Mouse (Mus musculus) left cerebral cortex, postnatal 36 days (tissue): ENCODE results near the gene Ddx11. TPM values are rescaled to one million over a fixed set of nuclear protein-coding genes. Genes with fewer than 3 reads are reported as not detected.

Experiments
- DNase-seq, 2 experiments: peaks; one replicate each; pipeline ENCODE4 v3.0.0; 2021 to 2022; ENCODE audit warnings: low spot score in 2 of 2, mixed read lengths in 1 of 2
- intact Hi-C: fragments of 180-260 bp; cut with DNase I; formaldehyde crosslinking; loops from one replicate; pipeline ENCODE4 v1.15.1; 2025
- total RNA-seq, 2 experiments: library from RNA; stranded (reverse); gene quantifications; 2 replicates each; pipeline ENCODE4 v1.2.3; 2021

Ddx11 gene
- total RNA-seq, result 1 to 10 TPM; 1.2 to 1.9 TPM

DNA sequence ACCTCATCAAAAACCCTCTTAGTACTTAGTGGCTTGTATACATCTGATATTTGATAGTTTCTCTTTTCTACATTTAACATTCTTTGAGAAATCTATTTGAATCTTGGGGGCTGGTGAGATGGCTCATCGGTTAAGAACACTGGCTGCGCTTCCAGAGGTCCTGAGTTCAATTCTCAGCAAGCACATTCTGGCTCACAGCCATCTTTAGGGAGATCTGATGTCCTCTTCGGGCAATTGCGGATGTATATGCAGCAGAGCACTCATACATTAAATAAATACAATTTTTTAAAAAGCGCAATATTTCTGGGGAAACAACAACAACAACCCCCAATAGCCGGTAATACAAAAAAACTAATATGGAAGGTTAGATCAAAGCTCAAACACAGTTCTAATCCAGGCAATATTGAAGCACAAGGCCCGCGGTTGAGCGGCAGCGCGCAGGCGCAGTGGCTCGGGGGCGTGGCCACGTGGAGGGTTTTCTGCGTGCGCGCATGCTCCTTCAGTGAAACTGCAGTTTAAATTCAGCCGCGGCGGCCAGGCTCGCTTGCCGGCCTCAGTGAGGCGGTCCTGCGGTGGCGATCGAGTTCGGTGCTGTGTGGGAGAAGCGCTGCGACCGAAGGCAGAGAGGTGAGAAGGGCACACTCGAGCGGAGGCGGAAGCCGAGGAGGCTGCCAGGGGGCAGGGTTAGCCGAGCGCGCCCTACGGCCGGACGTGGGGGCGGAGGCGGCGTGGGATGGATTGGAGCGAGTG lies at the start of gene Ddx11:
Ddx11 (plus strand) TSS at position 455 of the 750 bp plus-strand sequence.
- peak; percentile 90 to 91 for DNase-seq
- intact Hi-C loops, result no loop called here

DNA sequence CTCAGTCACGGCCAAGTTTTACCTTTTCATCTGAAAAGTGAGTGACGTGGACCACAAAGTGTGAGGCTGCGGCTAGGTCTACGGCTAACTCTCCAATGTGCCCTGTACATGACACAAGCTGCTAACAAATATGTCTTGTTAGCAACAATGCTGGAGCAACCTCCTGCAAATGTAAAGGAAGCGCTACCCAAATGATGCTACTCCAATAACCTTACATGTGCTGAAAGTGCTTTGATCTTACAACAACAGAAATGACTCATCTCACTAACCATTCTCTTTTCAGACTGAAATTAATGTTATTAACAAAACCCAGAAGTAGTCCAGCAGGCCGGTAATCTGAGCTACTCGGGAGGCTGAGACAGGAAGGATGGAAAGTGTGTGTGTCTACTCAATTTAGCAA lies 49.3 kb upstream of the Ddx11 start:
- intact Hi-C loops, result no loop called here

DNA sequence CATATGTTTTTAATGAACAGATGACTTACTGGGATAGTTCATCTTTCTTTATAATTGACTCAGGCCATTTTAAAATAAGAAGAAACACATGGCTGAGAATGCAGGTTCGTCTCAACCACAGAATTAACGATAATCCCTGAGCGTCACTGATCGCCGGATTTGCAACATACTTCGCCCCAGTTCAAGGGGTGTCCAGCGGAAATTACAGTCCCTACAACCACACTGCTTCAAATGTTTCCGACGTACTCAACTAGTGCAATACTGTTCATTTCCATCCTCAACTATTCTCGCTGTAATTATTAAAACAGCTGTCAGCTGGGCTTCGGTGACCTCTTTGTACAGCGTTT lies 47.5 kb upstream of the Ddx11 start:
- intact Hi-C loops, result no loop called here

More for the DNA sequence above, 49.3 kb upstream of the Ddx11 start:
- DNase-seq, result no peak

DNA sequence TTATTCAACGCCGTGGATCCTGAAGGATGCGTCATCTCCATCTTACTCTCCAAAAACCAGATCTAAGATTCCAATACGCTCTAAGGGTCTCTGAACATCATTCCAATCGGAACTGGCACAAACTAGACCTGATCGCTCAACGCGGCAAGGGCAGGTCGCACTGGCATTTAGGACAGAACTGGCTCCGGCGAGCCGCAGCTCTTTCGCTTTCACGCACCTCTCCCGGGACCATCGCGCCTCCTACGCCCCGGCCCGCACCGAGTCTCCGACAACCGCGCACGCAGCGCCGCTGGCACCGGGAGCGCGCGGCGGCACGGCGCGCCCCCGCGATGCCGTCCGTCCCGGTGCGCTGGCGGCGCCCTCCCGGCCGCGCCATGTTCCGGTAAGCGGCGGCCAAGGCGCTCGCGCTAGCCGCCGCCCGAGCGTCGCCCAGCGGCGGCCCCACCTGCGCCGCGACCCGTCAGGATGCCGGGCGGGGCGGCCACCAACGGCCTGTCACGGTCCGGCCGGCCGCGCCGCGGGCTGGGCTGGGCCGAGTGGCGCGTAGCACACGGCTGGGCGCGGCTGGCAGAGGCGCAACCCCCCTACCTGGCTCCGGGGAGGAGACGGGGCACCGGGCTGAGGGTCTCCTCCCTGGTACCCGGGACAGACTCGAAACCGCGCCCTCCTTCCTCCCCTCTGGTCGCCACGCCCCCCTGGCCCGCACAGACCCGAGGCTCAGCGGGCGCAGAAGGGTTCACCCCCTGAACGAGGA lies 47.0 kb upstream of the Ddx11 start:
- intact Hi-C loops, result no loop called here
- DNase-seq, result peak; percentile 59 to 66

More for the DNA sequence above, 47.5 kb upstream of the Ddx11 start:
- no peak for DNase-seq

DNA sequence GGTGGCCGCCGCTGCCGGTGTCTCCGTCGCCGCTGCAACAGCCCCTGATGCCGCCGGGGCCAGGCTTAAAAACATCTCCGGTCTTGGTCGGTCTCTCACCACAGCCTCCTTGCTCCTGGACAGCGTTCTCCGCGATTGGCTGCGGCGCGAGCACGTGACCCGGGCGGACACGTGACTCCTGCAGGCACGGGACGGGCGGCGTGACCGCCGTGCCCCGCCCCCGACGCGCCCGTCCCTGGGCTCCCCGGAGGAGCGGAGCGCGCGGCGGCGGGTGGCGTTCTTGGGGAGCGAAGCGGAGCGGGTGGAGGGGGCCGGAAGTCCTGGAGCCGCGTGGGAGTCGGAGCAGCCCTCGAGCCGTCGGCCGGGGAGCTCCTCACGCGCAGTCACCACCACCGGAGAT lies 46.4 kb upstream of the Ddx11 start, which contains the start of gene Ankrd12:
Ankrd12 (minus strand) TSS at position 156 of the 400 bp plus-strand sequence.
- peak; percentile 96 to 98 for DNase-seq
- intact Hi-C loops, result loop anchor here (1.0 kb wide), 1 partner anchor 24 kb away; the partner anchor contains the start of gene Ndufv2

DNA sequence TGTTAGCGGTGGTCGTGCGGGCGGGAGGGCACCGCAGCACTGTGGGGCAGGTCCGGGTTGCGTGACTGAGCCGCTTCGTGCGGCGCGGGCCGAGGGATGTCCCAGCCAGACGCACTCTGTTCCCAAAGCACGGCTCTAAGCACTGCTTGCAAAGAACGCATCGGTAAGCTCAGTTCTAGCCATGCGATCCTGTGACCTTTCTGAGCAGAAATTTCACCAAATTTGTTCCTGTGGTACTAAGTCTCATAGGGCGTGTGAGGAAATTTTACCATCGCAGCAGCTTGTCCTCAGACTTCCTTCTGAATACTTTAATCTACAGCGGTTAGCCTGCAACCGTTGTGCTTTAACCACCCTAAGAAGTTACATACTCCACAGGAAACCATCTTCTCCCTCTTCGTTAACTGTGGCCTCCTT lies 45.9 kb upstream of the Ddx11 start:
- no peak for DNase-seq
- intact Hi-C loops, result loop anchor here (1.0 kb wide), 1 partner anchor 24 kb away; the partner anchor contains the start of gene Ndufv2

DNA sequence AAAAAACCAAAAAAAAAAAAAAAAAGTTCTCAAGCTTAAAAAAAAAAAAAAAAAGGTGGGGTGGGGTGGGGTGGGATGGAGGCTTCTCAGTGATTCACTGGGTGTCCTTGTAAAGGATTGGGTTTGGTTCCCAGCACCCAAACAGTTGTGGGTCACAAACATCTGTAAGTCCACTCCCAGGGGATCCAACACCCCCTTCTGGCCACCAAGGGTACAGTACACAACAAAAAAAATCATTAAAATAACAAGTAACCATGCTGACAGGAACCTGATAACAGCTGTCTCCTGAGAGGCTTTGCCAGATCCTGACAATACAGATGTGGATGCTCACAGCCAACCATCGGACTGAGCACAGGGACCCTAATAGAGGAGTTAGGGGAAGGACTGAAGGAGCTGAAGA lies 38.8 kb upstream of the Ddx11 start:
- intact Hi-C loops, result no loop called here
- no peak for DNase-seq

DNA sequence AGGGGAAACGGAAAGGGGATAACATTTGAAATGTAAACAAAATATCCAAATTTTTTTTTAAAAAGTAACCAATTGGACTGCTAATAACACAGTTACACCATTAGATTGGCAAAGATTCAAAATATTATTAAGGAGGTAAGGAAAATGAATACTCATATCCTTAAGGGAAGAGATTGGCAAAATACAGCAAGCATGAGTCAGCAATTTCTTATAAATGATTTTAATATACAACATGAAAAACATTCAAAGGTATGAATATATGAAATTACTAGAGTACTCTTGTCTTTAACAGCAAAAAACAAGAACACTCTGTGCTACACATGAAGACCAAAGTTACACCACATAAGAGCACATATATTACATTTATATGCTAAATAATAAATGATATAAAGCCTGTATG lies 38.3 kb upstream of the Ddx11 start:
- no peak for DNase-seq
- intact Hi-C loops, result no loop called here

DNA sequence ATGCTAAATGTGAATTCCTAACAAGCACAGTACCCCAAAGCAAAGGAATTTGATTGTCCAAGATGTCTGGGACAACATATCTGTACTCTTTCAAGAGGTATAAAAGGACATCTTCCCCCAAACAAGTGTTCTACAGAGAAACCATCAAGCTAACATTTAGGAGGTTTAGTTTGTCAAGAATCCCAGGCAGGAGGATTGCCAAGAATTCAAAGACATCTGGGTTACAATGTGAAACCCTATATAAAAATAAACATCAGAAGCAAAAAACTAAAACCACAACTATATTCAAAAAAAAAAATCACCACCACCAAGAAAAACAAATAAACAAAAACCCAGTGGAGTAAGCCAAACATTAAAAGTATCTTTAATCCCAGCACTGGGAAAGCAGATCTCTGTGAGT lies 33.1 kb upstream of the Ddx11 start:
- no peak for DNase-seq
- intact Hi-C loops, result no loop called here

DNA sequence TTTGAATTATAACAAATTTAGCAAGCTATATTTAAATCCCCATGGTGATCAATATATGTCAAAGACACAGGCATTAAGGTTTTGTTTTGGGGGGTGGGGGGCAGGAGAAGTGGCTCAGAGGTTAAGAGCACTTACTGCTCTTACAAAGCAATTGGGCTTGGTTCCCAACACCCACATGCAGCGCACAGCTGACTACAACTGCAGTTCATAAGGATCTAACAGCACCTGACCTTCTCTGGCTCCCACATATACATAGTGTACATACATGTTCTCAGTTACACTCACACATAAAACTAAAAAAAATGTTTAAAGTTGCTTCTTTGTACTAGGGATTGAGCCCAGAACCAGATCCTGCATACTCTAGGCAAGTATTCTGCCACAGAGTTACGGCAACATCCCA lies 31.9 kb upstream of the Ddx11 start:
- DNase-seq, result no peak
- intact Hi-C loops, result no loop called here

DNA sequence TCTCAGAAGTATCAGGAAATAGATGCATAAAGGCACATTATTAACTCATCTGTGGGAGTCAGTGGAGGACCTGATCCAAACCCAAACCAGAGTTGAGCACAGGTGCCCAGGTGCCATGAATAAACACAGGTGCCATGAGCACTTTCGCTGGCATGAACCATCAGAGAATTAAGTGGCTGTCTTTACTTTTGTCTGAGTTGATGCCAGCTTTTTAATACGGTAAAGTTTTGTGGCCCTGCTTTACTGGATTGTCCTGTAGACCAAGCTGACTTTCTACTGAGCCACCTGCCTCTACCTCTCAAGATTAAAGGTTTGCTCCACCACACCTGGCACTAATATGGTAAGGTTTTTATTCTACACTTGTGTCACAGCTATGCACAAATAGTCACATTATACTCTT lies 31.3 kb upstream of the Ddx11 start:
- DNase-seq, result no peak
- intact Hi-C loops, result no loop called here

DNA sequence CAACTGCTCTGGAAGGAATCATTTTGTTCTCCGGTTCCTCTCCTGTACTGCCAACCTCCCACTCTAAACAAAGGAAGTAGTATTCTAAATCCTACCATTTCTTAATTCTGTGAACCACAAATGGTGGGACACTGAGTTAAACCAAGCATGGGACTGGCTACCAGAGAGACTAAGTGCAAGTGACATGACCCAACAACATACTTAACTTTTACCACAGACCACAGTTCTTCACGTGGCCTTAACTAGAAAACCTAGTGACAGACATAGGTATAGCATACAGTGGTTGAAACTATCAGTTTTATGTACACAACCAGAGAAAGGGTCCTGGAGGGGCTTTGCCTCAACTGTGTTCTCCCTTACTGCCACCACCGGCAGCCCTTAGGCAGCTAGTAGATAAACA lies 30.7 kb upstream of the Ddx11 start:
- intact Hi-C loops, result no loop called here
- DNase-seq, result no peak

DNA sequence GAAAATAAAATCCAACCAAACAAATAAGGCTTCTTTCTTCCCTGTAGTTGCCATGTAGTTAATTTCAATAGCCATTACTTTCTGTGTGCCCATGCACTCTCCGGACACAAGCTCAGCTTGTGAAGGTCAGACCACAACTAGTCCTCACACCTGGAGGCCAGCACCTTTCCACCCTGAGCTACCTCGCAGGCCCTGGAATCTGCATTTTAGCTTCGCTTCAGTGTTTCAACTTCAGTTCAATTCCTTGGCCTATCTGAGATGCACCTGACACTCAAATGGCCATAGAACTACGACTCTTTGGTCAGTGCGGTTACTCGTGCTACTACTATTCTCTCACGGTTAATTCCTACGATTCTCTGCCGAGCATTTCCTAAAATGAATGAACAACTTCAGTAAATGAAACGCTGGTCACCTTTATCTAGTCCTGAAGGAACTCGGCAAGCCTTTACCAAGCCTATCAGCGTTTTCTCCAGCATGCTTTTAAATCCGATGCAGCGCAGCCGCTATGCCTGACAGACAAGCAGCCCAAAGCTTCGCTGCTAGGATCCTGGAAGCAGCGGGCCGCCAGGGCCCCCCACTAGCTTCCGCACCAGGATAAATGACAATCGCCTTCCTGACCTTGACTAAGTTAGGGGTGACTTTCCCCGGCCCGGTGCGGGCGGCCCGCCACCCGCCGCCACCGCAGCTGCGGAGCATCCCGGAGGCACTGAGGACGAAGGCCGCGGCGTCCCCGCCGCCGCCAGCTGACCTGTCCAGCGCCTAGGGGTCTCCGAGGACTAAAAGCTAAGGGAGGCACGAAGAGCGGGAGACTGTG lies 22.5 kb upstream of the Ddx11 start:
- intact Hi-C loops, result loop anchor here (1.0 to 10.0 kb wide), 4 partner anchors 23 to 326 kb away; partner anchors contain the start of genes Ankrd12, Rab31 and Twsg1
- DNase-seq, result no peak

DNA sequence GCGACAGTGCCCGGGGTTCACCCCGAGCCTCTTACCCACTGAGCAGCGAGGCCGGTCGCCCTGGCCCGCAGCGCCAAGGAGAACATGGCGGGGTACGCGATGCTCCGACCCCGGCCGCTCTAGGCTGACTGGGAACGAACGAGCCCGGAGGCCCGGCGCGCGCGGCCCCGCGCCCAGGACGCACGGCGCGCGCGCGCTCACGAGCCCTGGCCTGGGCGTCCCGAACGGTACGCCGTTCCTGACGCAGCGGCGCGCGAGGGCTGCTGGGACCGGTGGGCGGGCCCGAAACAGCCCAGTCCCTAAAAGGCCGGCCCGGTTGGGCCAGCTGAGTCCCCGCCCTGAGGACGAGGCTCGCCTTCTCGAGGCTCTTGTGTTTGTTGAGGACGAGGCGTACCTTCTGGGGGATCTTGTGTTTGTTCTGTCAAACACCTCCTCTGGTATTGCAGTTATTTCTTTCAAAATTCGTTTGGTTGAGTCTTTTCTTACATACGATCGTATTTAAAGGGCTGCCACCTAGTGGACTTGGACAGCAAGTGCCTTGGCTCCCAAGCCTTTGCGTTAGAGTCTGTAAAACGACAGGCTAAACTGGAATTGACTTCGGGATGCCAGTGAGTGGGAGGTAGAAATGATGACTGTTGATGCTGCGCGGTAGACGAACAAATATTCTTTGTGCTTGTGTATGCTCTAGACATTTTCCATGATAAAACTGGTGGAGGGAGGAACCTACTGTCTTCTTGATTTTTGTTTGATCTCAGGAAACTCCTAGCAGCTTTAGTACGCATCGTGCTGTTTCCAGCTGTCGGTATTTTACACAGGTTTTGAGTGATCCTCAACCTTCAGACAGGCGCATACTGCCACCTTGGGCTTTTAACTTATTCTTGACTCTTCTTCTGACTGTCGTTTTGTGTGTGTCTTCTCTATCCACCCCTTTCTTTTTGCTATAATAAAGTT lies 21.7 kb upstream of the Ddx11 start, which contains the start of gene Ndufv2:
Ndufv2 (minus strand) TSS at position 180 of the 951 bp plus-strand sequence.
- DNase-seq, result peak; percentile 90 to 91
- intact Hi-C loops, result loop anchor here (1.0 to 10.0 kb wide), 4 partner anchors 24 to 327 kb away; partner anchors contain the start of genes Ankrd12, Rab31 and Twsg1

DNA sequence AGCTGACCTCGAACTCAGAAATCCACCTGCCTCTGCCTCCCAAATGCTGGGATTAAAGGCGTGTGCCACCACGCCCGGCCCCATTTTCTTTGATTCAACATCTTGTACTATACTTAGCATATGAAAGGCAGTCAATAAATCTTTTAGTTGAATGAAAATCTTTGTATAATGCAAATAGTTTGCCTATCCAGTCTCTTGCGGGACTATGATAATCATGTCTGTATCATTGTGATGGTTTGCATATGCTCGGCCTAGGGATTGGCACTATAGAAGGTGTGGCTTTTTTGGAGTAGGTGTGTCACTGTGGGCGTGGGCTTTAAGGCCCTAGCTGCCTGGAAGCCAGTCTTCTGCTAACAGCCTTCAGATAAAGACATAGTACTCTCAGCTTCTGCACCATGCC lies 19.2 kb upstream of the Ddx11 start:
- DNase-seq, result no peak
- intact Hi-C loops, result loop anchor here (5.0 to 10.0 kb wide), 3 partner anchors 149 to 329 kb away; partner anchors contain the start of genes Rab31 and Twsg1

DNA sequence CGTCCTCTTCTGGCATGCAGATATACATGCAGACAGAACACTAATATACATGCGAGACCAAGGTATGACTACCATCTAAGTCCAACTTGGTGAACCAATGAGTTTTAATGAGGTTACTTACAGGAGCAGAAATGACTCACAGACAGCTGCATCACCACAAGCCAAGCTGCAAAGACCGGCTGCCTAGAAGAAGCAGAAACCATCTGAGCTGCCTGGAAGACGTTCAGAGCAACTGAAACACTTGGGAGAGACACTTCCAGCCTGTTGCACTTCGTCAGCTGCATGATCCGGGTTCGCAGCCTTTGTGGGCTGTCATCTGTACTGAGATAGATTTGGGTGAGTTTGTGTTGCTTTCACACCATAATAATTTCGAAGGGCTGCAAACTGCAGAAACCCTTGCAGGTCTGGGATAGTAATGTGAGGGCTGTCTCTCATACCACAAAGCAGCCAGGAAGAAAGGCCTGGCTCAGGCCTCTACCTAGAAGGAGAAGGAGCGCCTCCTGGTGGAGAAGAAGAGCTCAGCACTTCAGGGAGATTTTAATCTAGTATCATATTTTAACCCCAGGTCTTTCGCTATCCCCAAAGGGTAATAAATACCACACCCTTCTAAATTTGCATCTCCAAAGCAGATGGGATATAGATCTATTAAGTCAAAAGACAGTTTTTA lies 16.6 kb upstream of the Ddx11 start:
- DNase-seq, result no peak
- intact Hi-C loops, result loop anchor here (5.0 to 10.0 kb wide), 3 partner anchors 152 to 332 kb away; partner anchors contain the start of genes Rab31 and Twsg1

DNA sequence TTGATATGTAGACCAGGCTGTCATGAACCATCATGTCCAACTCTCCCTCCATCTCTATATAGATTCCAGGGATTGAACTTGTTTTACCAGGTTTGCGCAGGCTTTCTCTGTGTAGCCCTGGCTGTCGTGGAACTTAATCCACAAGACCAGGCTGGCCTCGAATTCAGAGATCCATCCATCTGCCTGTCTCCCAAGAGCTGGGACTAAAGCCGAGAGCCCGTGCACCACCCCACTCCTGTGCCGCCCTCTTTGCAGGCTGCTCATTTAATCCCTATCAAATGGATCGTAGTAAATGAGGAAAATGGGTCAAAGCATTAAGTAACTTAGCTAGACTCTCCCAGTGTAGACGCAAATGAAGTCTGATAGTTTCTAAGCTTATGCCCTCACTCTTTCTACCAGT lies 15.9 kb upstream of the Ddx11 start:
- intact Hi-C loops, result loop anchor here (5.0 to 10.0 kb wide), 3 partner anchors 153 to 333 kb away; partner anchors contain the start of genes Rab31 and Twsg1
- DNase-seq, result no peak

DNA sequence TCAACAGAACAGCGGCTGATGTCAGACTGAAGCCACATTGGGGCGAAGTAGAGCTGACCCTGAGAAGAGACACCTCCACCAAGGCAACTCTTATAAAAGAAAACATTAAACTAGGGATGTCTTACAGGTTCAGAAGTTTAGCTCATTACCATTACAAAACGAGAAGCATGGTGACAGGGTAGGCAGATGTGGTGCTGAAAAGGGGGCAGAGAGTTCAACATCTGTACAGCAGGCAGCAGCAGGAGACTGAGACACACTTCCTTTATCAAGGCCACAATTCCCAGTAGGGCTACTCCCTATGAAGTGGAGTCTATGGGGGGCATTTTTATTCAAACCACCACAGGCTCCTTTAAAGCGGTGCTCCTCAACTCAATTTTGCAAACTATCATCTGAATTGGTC lies 15.1 kb upstream of the Ddx11 start:
- intact Hi-C loops, result loop anchor here (5.0 to 10.0 kb wide), 3 partner anchors 153 to 333 kb away; partner anchors contain the start of genes Rab31 and Twsg1
- DNase-seq, result no peak
